Mouse (Mus musculus): ENCODE data around the gene Ccl1. TPM values are rescaled to one million over a fixed set of nuclear protein-coding genes. Genes with fewer than 3 reads are reported as not detected.
A peak's percentile ranks its signal among the peaks of the same experiment; 100 is the strongest.

Ccl1 gene
- polyA plus RNA-seq, 1 experiment from 2014 or later, result not detected

DNA sequence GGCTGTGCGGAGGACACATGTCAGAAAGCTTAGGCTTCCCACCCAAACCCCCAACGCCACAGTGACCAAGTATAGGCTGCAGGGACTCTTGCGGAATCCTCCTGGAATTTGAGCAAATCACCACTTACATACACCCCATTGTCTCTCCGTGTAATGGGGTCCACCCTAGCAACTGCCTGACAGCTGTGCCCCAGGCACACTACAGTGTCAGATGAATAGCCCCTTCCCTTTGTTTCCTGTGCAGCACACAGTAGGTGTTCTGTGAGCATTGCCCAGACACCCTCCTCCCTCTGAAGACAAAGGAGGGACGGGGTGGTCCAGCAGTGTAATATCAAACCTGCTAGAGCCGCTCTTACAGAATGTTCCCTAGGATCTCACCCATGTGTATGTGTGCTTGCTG, 54.2 kb downstream of the Ccl1 start:
- DNase-seq (ENCODE audit: extremely low spot score, low spot score), result no peak
- WGBS, result 44% methylated on average over 6 of the region's 6 CpGs
- H3K4me1 ChIP-seq, result peaks cover 15% of the 10 kb centered on the region
- H3K27ac ChIP-seq, result no peak overlapping the region
- H3K4me3 ChIP-seq, result no peak overlapping the region
- H3K9me3 ChIP-seq, result no peaks in the 10 kb centered on the region
- peaks cover 30% of the 10 kb centered on the region for H3K27me3 ChIP-seq (ENCODE audit: poor library complexity, severe bottlenecking)
- H3K36me3 ChIP-seq (replicated peaks), result no peaks in the 10 kb centered on the region

- peaks cover 21% of the 10 kb centered on the region for H3K27me3 ChIP-seq (ENCODE audit: poor library complexity, severe bottlenecking)
- peaks cover 9% of the 10 kb centered on the region for H3K4me1 ChIP-seq
- DNase-seq (ENCODE audit: extremely low spot score, low spot score), result no peak
- no peaks in the 10 kb centered on the region for H3K36me3 ChIP-seq (replicated peaks)
- 85% methylated on average over 6 of the region's 6 CpGs for WGBS
- H3K9me3 ChIP-seq, result no peaks in the 10 kb centered on the region
- H3K4me3 ChIP-seq, result no peak overlapping the region
- no peak overlapping the region for H3K27ac ChIP-seq
These were observed 55.5 kb downstream of the Ccl1 start for GRCm38 (mm10) chr11:82249945-82250344.

- 69% methylated on average over 5 of the region's 5 CpGs for WGBS
- DNase-seq (ENCODE audit: extremely low spot score, low spot score), result no peak
These were observed 68.1 kb downstream of the Ccl1 start for GRCm38 (mm10) chr11:82237439-82237838.

DNA sequence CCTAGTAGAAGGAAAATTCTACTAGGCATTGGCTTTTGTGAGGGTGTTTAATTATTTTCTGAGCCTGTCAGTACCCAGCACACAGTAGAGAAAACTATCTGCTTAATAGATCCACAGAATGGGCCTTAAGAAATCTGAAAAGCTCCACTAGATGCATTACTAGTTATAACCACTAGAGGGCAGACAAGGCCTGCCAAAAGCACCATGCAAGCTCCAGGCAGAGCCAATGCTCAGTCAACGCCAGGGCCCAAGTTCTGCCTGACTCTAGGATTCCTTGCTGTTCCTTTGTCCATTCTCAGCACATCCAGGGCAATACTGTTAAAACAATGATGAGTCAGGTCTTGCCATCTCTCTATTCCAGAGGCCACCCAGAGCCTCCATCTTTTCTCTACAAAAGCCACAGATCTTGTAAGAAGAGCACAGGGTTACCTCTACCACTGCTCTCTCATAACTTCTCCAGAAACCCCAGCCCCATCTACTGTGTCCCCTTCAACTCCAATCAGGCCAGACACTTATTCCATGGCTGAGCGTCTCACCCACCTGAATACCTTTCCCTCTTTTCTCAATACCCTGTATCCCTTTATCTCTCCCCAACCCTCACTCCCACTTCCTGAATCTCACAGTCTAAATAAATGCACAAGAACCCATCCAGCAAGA, 69.8 kb downstream of the Ccl1 start:
- Histone ChIP-seq H3K36me3 (replicated peaks) (no peaks in the 10 kb centered on the region), H3K27ac (no peak overlapping the region), H3K27me3 (ENCODE audit: poor library complexity, severe bottlenecking) (peaks cover 41% of the 10 kb centered on the region), H3K4me3 (no peak overlapping the region), H3K9me3 (no peaks in the 10 kb centered on the region), H3K4me1 (peaks cover 9% of the 10 kb centered on the region)
- peak; percentile 52 for DNase-seq (ENCODE audit: extremely low spot score, low spot score)
- 34% methylated on average over 2 of the region's 2 CpGs for WGBS

More at GRCm38 (mm10) chr11:82237439-82237838, 68.1 kb downstream of the Ccl1 start:
- H3K4me3 ChIP-seq, result no peak overlapping the region
- no peak overlapping the region for H3K27ac ChIP-seq
- H3K27me3 ChIP-seq (ENCODE audit: poor library complexity, severe bottlenecking), result peaks cover 26% of the 10 kb centered on the region
- peaks cover 8% of the 10 kb centered on the region; the same call in 1 of the 2 replicates for H3K4me1 ChIP-seq
- H3K9me3 ChIP-seq, result no peaks in the 10 kb centered on the region
- H3K36me3 ChIP-seq (replicated peaks), result no peaks in the 10 kb centered on the region

GRCm38 (mm10) chr11:82233991-82234390, 71.5 kb downstream of the Ccl1 start:
- Histone ChIP-seq H3K27me3 (ENCODE audit: poor library complexity, severe bottlenecking) (peaks cover 48% of the 10 kb centered on the region), H3K4me3 (no peak overlapping the region), H3K4me1 (peaks cover 19% of the 10 kb centered on the region), H3K36me3 (replicated peaks) (no peaks in the 10 kb centered on the region), H3K27ac (no peak overlapping the region), H3K9me3 (no peaks in the 10 kb centered on the region)
- DNase-seq (ENCODE audit: extremely low spot score, low spot score), result no peak
- 72% methylated on average over 6 of the region's 6 CpGs for WGBS

GRCm38 (mm10) chr11:82226976-82227375, 78.5 kb downstream of the Ccl1 start:
- H3K27ac ChIP-seq, result no peak overlapping the region
- no peaks in the 10 kb centered on the region for H3K36me3 ChIP-seq (replicated peaks)
- 78% methylated on average over 9 of the region's 9 CpGs for WGBS
- no peak for DNase-seq (ENCODE audit: extremely low spot score, low spot score)
- peaks cover 26% of the 10 kb centered on the region for H3K27me3 ChIP-seq (ENCODE audit: poor library complexity, severe bottlenecking)
- H3K4me3 ChIP-seq, result no peak overlapping the region
- H3K4me1 ChIP-seq, result peaks cover 15% of the 10 kb centered on the region
- H3K9me3 ChIP-seq, result no peaks in the 10 kb centered on the region

DNA sequence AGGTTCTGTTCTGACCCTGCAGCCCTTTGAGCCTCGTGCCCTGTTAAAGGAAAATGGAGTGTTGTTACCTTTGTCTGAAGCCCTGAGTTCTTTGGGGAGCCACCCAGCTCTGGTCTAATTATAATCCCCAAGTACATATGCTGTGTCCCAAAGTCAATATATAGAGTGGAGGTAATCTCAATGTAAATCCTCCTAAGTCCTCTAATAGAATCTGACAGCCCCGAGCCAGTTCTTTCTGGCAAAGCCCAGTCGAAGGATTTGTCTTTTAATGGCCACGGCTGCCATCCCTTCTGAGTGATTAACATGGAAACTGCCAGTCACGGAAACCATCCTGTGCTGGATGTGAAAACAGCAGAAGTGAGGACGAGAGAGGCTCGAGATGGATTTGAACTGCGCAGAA, 79.6 kb downstream of the Ccl1 start:
- no peaks in the 10 kb centered on the region for H3K9me3 ChIP-seq
- H3K27ac ChIP-seq, result no peak overlapping the region
- 77% methylated on average over 8 of the region's 8 CpGs for WGBS
- no peak for DNase-seq (ENCODE audit: extremely low spot score, low spot score)
- no peak overlapping the region for H3K4me3 ChIP-seq
- H3K4me1 ChIP-seq, result peaks cover 15% of the 10 kb centered on the region
- peaks cover 15% of the 10 kb centered on the region for H3K27me3 ChIP-seq (ENCODE audit: poor library complexity, severe bottlenecking)
- no peaks in the 10 kb centered on the region for H3K36me3 ChIP-seq (replicated peaks)

GRCm38 (mm10) chr11:82216531-82216930, 89.0 kb downstream of the Ccl1 start:
- no peaks in the 10 kb centered on the region for H3K9me3 ChIP-seq
- H3K36me3 ChIP-seq (replicated peaks), result no peaks in the 10 kb centered on the region
- no peak overlapping the region for H3K4me3 ChIP-seq
- no peak overlapping the region for H3K27ac ChIP-seq
- no peaks in the 10 kb centered on the region for H3K4me1 ChIP-seq
- H3K27me3 ChIP-seq (ENCODE audit: poor library complexity, severe bottlenecking), result no peaks in the 10 kb centered on the region
- no peak for DNase-seq (ENCODE audit: extremely low spot score, low spot score)
- WGBS, result 36% methylated on average over 2 of the region's 2 CpGs

DNA sequence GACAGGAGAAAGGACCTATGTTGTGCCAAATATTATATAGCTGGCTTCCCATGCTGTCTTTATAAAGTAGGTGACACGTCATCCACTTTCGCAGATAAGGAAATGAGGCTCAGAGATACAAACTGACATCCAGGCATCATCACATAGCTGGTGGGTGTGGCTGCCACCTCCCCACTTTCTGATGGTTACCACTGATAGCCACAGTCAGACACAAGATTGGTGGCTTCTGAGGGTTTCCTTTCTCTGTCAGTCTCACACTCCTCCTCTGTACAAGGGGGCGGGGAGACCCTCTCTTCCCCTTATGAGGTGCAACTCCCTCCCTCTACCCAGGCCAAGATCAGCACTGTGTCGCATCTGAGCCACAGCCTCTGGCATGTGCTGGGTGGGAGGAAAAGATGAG, 91.1 kb downstream of the Ccl1 start:
- Histone ChIP-seq H3K36me3 (replicated peaks) (no peaks in the 10 kb centered on the region), H3K27me3 (ENCODE audit: poor library complexity, severe bottlenecking) (no peaks in the 10 kb centered on the region), H3K27ac (no peak overlapping the region), H3K4me1 (no peaks in the 10 kb centered on the region), H3K4me3 (no peak overlapping the region), H3K9me3 (no peaks in the 10 kb centered on the region)
- DNase-seq (ENCODE audit: extremely low spot score, low spot score), result no peak
- 85% methylated on average over 4 of the region's 4 CpGs for WGBS

DNA sequence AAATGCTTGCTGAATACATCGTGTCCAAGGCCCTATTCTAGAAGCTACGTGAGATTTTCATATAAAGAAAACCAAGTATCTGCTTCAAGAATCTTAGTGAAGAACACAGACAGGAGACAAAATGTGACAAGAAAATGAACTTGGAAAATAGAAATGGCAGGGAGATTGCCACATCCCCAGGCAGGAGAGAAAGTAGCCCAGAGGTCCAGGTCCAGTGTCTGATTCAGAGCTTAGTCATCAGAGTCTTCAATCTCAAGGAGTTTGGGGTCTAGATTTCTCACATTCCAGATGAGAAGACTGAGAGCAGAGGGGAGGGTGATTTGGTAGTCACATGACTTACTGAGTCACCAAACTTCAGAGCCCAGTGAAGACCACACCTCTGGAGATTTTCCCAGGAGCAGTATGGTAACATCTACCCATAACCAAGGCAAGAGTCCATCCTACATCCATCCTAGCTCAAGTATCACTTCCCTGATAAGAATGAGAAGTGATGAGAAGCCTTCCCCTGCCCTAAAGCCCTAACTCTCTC, 98.5 kb downstream of the Ccl1 start:
- peaks cover 9% of the 10 kb centered on the region; the same call in 1 of the 2 replicates for H3K4me1 ChIP-seq
- DNase-seq (ENCODE audit: extremely low spot score, low spot score), result no peak
- WGBS, result 94% methylated on average over 2 of the region's 2 CpGs

DNA sequence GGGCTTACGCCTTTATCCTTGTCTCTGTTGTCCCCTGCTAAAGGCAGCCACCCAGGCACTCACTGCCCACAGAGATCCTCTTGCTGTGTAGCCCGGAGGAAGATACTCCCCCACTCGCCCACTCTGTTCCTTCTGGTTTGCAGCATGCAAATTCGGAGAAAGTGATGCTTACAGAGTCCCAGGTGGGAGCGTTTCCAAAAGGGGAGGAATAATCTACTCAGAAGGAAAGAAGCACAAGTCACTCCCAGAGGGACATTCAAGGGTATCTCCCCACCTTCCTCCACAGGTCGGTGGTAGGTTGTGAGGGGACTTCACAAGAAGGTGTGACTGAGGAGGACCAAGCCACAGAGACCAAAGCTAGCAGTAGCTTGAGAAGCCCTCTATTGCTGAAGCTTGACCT, 100.3 kb downstream of the Ccl1 start:
- H3K9me3 ChIP-seq, result no peaks in the 10 kb centered on the region
- WGBS, result 93% methylated on average over 6 of the region's 6 CpGs
- no peaks in the 10 kb centered on the region for H3K36me3 ChIP-seq (replicated peaks)
- peaks cover 9% of the 10 kb centered on the region; the same call in 1 of the 2 replicates for H3K4me1 ChIP-seq
- H3K4me3 ChIP-seq, result no peak overlapping the region
- no peaks in the 10 kb centered on the region for H3K27me3 ChIP-seq (ENCODE audit: poor library complexity, severe bottlenecking)
- DNase-seq (ENCODE audit: extremely low spot score, low spot score), result no peak
- no peak overlapping the region for H3K27ac ChIP-seq

More for the DNA sequence above, 98.5 kb downstream of the Ccl1 start:
- Histone ChIP-seq H3K36me3 (replicated peaks) (no peaks in the 10 kb centered on the region), H3K27ac (no peak overlapping the region), H3K9me3 (no peaks in the 10 kb centered on the region), H3K27me3 (ENCODE audit: poor library complexity, severe bottlenecking) (no peaks in the 10 kb centered on the region), H3K4me3 (no peak overlapping the region)

DNA sequence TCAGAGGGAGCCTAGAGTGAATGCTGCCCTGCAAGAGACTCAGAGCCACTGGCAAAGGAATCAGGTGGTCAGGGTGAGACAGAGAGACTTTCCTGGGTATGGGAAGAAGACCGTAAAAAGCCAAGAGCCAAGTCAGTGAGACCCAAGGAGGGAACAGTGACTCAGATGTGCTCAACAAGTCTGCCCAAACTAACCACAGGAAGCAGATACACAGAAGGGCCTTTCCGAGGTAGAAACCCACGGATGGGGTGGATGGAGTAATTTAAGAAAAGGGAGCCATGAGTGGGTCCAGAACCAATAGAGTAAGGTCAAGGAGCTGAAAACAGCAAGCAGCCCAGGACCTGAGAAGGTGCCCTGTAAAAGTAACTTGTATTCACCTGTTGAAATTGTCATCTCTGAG, 101.8 kb downstream of the Ccl1 start:
- H3K4me1 ChIP-seq, result peaks cover 9% of the 10 kb centered on the region; the same call in 1 of the 2 replicates
- H3K9me3 ChIP-seq, result no peaks in the 10 kb centered on the region
- H3K36me3 ChIP-seq (replicated peaks), result no peaks in the 10 kb centered on the region
- no peaks in the 10 kb centered on the region for H3K27me3 ChIP-seq (ENCODE audit: poor library complexity, severe bottlenecking)
- DNase-seq (ENCODE audit: extremely low spot score, low spot score), result no peak
- WGBS, result 92% methylated on average over 3 of the region's 3 CpGs
- H3K27ac ChIP-seq, result no peak overlapping the region
- H3K4me3 ChIP-seq, result no peak overlapping the region

- Histone ChIP-seq H3K4me1 (no peaks in the 10 kb centered on the region), H3K27ac (no peak overlapping the region), H3K36me3 (replicated peaks) (no peaks in the 10 kb centered on the region), H3K4me3 (no peak overlapping the region), H3K9me3 (no peaks in the 10 kb centered on the region), H3K27me3 (ENCODE audit: poor library complexity, severe bottlenecking) (no peaks in the 10 kb centered on the region)
- 87% methylated on average over 3 of the region's 3 CpGs for WGBS
- DNase-seq (ENCODE audit: extremely low spot score, low spot score), result no peak
These were observed 107.7 kb downstream of the Ccl1 start for GRCm38 (mm10) chr11:82197774-82198173.
